Mouse (Mus musculus): ENCODE data around the gene Nebl. TPM values are rescaled to one million over a fixed set of nuclear protein-coding genes. Genes with fewer than 3 reads are reported as not detected.

Nebl gene
- polyA plus RNA-seq, 1 experiment = 0.01 TPM

DNA sequence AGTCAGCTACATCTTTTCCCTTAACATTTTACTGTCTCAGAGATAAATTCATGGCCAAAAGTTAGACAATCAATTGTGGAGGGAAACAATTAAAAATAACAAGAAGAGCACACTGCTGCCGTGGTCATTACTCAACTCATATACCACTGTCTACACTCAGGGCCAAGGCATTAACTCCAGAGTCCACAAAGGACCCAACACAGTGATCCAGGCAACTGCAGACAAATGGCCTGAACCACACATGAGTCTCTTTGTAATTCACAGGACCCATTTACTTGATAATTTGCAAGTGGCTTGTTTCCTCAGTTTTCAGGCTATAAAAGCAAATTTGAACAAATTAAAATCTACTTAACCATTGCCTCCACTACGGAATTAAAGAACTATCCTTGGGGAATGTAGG is 130.6 kb downstream of the Nebl start:
- Histone ChIP-seq H3K4me1 (ENCODE audit: control insufficient read depth) (no peaks in the 10 kb centered on the region), H3K4me3 (replicated peaks) (no peak overlapping the region), H3K36me3 (ENCODE audit: control insufficient read depth) (no peaks in the 10 kb centered on the region), H3K27me3 (ENCODE audit: control insufficient read depth) (no peaks in the 10 kb centered on the region), H3K9me3 (ENCODE audit: control insufficient read depth, low read length) (no peaks in the 10 kb centered on the region)
- no peak for TF ChIP-seq GATA1 (IDR thresholded peaks at IDR 0.05; ENCODE audit: low read length)
- no peak for TF ChIP-seq TAL1 (IDR thresholded peaks at IDR 0.05; ENCODE audit: low read length)

DNA sequence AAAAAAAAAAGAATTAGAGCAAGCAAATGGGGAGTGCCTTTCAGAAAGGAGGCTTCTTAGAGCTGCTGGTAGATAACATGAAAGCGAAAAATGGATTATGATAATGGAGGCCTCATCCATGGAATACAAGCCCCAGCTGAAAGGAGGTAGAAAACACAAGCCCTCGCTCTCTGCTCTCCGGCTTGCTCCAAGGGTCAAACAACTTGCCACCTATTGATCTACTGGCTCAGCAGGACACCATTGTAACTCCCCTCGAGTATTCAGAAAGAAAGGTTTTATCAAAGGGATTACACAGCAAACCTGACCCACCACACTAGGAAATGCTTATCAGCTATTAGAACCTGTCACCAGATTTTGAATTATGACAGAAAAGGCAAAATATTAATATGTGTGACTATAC is 131.4 kb downstream of the Nebl start:
- Histone ChIP-seq H3K27me3 (ENCODE audit: control insufficient read depth) (no peaks in the 10 kb centered on the region), H3K9me3 (ENCODE audit: control insufficient read depth, low read length) (no peaks in the 10 kb centered on the region), H3K4me3 (replicated peaks) (no peak overlapping the region), H3K36me3 (ENCODE audit: control insufficient read depth) (no peaks in the 10 kb centered on the region), H3K4me1 (ENCODE audit: control insufficient read depth) (no peaks in the 10 kb centered on the region)
- no peak for TF ChIP-seq GATA1 (IDR thresholded peaks at IDR 0.05; ENCODE audit: low read length)
- TF ChIP-seq TAL1 (IDR thresholded peaks at IDR 0.05; ENCODE audit: low read length) = no peak

DNA sequence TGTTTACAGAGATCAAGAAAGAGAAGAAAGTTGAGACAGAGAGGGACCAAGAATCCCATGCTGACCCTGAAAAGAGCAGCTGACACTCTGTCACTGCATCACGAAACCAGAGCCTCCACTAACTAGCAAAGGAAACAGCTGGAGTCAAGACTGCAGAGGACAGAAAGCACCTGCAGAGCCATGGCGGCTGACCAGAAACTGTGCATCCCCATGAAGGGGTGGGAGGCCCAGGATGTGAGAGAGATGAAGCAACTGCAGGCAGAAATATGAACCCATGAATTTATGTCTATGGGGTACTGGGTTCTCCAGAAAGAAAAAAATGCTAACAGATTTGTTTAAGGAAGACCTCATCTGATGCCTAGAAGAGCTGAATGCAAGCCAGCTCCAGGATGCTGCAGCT is 133.3 kb downstream of the Nebl start:
- TF ChIP-seq TAL1 (IDR thresholded peaks at IDR 0.05; ENCODE audit: low read length) = no peak
- no peak for TF ChIP-seq GATA1 (IDR thresholded peaks at IDR 0.05; ENCODE audit: low read length)
- Histone ChIP-seq H3K36me3 (ENCODE audit: control insufficient read depth) (no peaks in the 10 kb centered on the region), H3K4me3 (replicated peaks) (no peak overlapping the region), H3K27me3 (ENCODE audit: control insufficient read depth) (no peaks in the 10 kb centered on the region), H3K9me3 (ENCODE audit: control insufficient read depth, low read length) (no peaks in the 10 kb centered on the region), H3K4me1 (ENCODE audit: control insufficient read depth) (no peaks in the 10 kb centered on the region)

DNA sequence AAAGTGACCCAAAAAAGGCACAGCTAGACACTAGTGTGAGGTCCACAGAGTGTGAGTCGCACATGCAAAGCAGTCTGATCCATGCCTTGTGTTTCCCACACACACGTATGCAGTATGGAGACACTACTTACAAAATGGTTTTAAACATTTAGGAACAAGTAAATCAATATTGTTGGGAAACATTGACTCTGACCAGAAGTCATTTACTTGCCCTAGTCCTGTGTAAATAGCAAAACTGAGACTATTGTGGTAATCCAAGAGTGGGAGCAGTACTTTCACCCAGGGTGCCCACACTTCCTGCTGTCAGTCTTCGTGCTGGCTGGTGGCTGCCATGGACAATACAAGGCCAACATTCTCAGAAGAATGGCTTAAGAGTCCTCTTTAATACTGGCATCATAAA is 141.6 kb downstream of the Nebl start:
- Histone ChIP-seq H3K36me3 (ENCODE audit: control insufficient read depth) (no peaks in the 10 kb centered on the region), H3K9me3 (ENCODE audit: control insufficient read depth, low read length) (no peaks in the 10 kb centered on the region), H3K4me1 (ENCODE audit: control insufficient read depth) (no peaks in the 10 kb centered on the region), H3K27me3 (ENCODE audit: control insufficient read depth) (no peaks in the 10 kb centered on the region), H3K4me3 (replicated peaks) (no peak overlapping the region)
- TF ChIP-seq GATA1 (IDR thresholded peaks at IDR 0.05; ENCODE audit: low read length) (no peak), TAL1 (IDR thresholded peaks at IDR 0.05; ENCODE audit: low read length) (no peak)

DNA sequence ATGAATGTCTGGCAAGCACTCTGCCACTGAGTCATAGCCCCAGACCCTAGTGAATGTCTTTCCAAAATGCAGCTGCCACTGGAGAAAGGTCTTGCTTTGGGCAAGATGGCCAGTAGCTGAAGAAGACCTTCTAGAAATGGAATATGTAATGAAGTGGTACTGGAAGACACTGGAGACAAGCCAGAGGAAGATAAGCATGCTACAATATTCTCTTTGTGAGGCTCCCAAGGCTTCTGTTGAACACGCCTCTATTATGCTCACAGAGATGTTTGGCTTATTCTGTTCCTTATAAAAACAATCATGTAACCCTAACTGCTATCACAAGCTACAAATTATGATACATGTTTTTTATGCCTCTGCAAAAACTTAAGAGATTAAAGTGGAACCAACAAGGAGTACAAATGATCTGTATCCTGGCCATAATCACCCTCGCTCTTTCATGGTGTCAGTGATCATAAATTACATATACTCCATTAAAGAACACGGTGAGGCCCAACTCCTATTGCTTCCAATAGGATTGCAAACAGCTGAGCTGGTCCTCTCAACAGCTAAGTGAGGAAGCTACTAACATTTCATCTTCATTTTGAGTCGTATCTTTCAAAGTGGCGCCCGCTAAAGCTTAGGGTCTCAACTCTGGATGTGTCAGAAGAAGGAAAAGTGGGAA is 145.8 kb downstream of the Nebl start:
- Histone ChIP-seq H3K36me3 (ENCODE audit: control insufficient read depth) (no peaks in the 10 kb centered on the region), H3K4me3 (replicated peaks) (no peak overlapping the region), H3K9me3 (ENCODE audit: control insufficient read depth, low read length) (no peaks in the 10 kb centered on the region), H3K27me3 (ENCODE audit: control insufficient read depth) (no peaks in the 10 kb centered on the region), H3K4me1 (ENCODE audit: control insufficient read depth) (no peaks in the 10 kb centered on the region)
- TF ChIP-seq GATA1 (IDR thresholded peaks at IDR 0.05; ENCODE audit: low read length) (no peak), TAL1 (IDR thresholded peaks at IDR 0.05; ENCODE audit: low read length) (no peak)

DNA sequence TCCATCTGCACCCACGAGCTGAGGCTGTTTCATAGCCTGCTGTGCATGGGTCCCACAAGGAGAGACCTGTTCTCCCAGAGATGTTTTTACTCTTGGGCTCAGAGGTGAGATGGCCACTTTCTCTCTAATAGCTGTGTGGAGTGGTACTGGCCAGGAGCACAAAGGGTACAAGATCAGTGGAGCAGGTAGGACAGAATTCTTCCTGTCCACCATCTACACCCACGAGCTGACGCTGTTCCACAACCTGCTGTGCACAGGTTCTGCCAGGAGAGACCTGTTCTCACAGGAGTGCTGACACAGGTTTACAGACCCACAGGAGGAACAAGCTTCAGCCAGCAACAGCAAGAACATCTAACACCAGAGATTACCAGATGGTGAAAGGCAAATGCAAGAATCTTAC is 155.6 kb downstream of the Nebl start:
- Histone ChIP-seq H3K27me3 (ENCODE audit: control insufficient read depth) (no peaks in the 10 kb centered on the region), H3K4me3 (replicated peaks) (no peak overlapping the region), H3K36me3 (ENCODE audit: control insufficient read depth) (no peaks in the 10 kb centered on the region), H3K9me3 (ENCODE audit: control insufficient read depth, low read length) (no peaks in the 10 kb centered on the region), H3K4me1 (ENCODE audit: control insufficient read depth) (no peaks in the 10 kb centered on the region)
- no peak for TF ChIP-seq TAL1 (IDR thresholded peaks at IDR 0.05; ENCODE audit: low read length)
- TF ChIP-seq GATA1 (IDR thresholded peaks at IDR 0.05; ENCODE audit: low read length) = no peak

DNA sequence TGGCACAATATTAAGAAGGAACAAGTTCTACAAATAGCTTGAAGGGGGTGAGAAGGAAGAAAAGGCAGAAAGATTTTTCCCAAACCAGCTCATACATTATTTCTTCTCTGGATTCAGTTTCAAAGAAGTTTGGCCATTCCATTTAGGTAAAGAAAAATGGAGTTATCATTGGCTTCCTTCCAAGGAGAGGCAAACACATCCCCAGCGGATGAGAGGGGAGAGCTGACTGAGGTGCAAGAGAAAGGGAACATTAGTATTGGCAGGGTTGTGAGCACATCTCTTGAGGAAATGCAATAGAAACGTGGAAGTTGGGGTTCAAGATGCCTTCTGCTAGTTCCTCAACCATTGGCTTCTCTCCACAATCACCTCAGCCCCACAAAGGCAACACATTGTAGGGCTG is 159.5 kb downstream of the Nebl start:
- H3K4me3 ChIP-seq (replicated peaks) = no peak overlapping the region
- H3K36me3 ChIP-seq (ENCODE audit: control insufficient read depth) = no peaks in the 10 kb centered on the region
- no peaks in the 10 kb centered on the region for H3K27me3 ChIP-seq (ENCODE audit: control insufficient read depth)
- TF ChIP-seq GATA1 (IDR thresholded peaks at IDR 0.05; ENCODE audit: low read length) (no peak), TAL1 (IDR thresholded peaks at IDR 0.05; ENCODE audit: low read length) (no peak)
- no peaks in the 10 kb centered on the region for H3K9me3 ChIP-seq (ENCODE audit: control insufficient read depth, low read length)
- H3K4me1 ChIP-seq (ENCODE audit: control insufficient read depth) = no peaks in the 10 kb centered on the region

DNA sequence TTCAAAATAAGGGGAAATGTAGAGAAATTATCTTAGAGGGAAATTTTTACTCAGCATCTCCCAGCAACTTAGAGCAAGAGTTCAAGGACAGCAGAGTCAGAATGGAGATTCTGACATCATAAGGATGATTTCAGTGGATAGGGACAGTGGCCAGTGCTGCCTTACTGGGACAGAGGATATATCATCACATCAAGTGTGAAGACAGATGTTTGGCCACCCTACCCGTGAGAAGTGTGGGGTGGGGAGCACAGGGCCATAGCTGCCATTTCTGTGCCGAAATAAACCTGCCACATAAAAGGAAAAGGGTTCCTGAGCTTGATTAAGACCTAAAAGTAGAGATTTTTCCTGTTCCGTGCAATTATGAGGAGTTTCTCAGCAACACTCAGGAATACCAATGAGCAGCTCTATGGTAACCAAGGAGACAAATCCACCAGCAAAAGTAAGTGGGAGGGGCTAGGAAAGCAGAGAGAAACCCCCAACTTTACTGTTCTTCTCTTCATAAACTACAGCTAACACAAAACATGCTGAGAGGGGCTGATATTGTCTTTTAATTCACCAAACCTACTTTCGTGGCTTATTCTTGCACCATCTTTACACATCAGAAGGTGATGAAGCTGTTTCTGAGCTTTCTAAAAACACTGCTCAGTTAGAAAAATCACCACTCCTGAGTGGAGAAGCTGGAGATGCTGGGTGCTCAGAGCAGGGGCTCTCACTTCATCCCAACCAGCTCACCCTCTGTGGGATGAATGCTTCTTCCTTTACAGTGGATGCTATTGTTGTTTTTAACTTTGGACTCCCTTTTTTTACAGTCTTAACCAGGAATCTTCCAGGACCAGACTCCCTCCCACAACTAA is 172.1 kb downstream of the Nebl start:
- Histone ChIP-seq H3K9me3 (ENCODE audit: control insufficient read depth, low read length) (peaks cover 2% of the 10 kb centered on the region; the same call in 1 of the 2 replicates), H3K27me3 (ENCODE audit: control insufficient read depth) (no peaks in the 10 kb centered on the region), H3K4me3 (replicated peaks) (no peak overlapping the region), H3K36me3 (ENCODE audit: control insufficient read depth) (no peaks in the 10 kb centered on the region), H3K4me1 (ENCODE audit: control insufficient read depth) (no peaks in the 10 kb centered on the region)
- TF ChIP-seq TAL1 (IDR thresholded peaks at IDR 0.05; ENCODE audit: low read length) = no peak
- TF ChIP-seq GATA1 (IDR thresholded peaks at IDR 0.05; ENCODE audit: low read length) = no peak

DNA sequence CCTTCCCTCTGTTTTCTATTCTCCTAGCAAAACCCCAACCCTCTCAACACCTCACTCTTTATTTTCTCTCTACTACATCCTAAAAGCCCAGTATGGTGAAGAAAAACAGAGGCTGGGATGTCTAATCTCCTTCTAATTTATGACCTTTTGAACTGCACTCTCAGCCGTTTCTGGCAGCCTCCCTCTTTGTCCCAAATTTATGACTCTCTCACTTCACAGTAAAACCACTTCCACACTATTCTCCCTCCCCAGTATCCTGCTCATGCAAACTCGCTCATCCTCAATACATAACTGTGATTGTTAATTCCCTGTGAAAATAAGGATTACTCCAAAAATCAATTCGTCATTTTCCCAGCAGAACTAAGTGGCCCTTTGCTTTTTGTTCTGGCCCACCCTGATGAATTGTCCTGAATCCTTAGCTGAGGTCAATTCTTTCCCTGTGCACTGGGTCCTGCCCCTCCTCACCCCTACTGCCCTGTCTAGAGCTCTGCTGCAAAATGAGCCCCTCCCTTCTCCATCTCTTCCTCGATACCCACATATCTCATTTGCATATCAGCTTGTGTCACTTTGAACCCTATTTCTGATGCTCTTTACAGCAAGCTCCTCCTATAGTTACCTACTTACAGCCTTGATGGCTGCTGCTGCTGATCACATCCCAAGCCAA is 181.2 kb downstream of the Nebl start:
- no peaks in the 10 kb centered on the region for H3K36me3 ChIP-seq (ENCODE audit: control insufficient read depth)
- TF ChIP-seq TAL1 (IDR thresholded peaks at IDR 0.05; ENCODE audit: low read length) (no peak), GATA1 (IDR thresholded peaks at IDR 0.05; ENCODE audit: low read length) (no peak)

More for the DNA sequence above, 181.2 kb downstream of the Nebl start:
- H3K27me3 ChIP-seq (ENCODE audit: control insufficient read depth) = no peaks in the 10 kb centered on the region
- H3K4me3 ChIP-seq (replicated peaks) = no peak overlapping the region
- H3K4me1 ChIP-seq (ENCODE audit: control insufficient read depth) = no peaks in the 10 kb centered on the region
- H3K9me3 ChIP-seq (ENCODE audit: control insufficient read depth, low read length) = no peaks in the 10 kb centered on the region

All from erythroblast, embryonic 14.5 days (primary cell).